ENCODE assay signal across 23 mouse cellular contexts in genomic region chr3:146196301-146196700, GRCm38 (mm10). TPM values are rescaled to one million over a fixed set of nuclear protein-coding genes. Genes with fewer than 3 reads are reported as not detected.
DNase-seq lines count a peak whose midpoint lies in the region; ATAC-seq and TF ChIP-seq lines count a peak whose summit lies in the region.
"Had no signal": no experiment of that assay in that cellular context is flagged by ENCODE, and none has a peak within 500 bp of the region (broad histone marks: within the 10 kb centered on the region; RNA-seq: fewer than 3 reads in every experiment).

No protein-coding gene starts in this region.

- no peak overlapping the region for H3K4me3 ChIP-seq in heart, embryonic 12.5 days
- H3K4me3 ChIP-seq in kidney, postnatal 0 days (replicated peaks; ENCODE audit: low read depth, low read length) = no peak overlapping the region
- no peak overlapping the region for H3K4me3 ChIP-seq in kidney, embryonic 14.5 days (ENCODE audit: low read length)
- H3K4me3 ChIP-seq in small intestine, adult 2 months (ENCODE audit: low read depth, low read length) = no peak overlapping the region
- H3K4me3 ChIP-seq: embryonic facial prominence, embryonic 10.5 days; forebrain, embryonic 13.5 days; megakaryocyte, embryonic 14.5 days; stomach, embryonic 15.5 days had no signal

- TF ChIP-seq POLR2A in small intestine, adult 2 months (IDR thresholded peaks at IDR 0.05; ENCODE audit: low read depth, low read length) = no peak

- no peaks in the 10 kb centered on the region for H3K36me3 ChIP-seq in heart, embryonic 12.5 days
- H3K36me3 ChIP-seq in kidney, postnatal 0 days (ENCODE audit: insufficient read depth, low read length) = no peaks in the 10 kb centered on the region
- H3K36me3 ChIP-seq in kidney, embryonic 14.5 days (ENCODE audit: control insufficient read depth, insufficient read depth, low read length) = no peaks in the 10 kb centered on the region
- H3K36me3 ChIP-seq in small intestine, adult 2 months (ENCODE audit: control insufficient read depth, insufficient read depth, low read length) = no peaks in the 10 kb centered on the region
- H3K36me3 ChIP-seq: embryonic facial prominence, embryonic 10.5 days; stomach, embryonic 15.5 days had no signal

- DNase-seq in heart, postnatal 14 days = no peak
- peak; percentile 11 for DNase-seq in kidney, postnatal 0 days (ENCODE audit: low spot score)
- peak; percentile 18 for DNase-seq in induced T-regulatory cell, adult 2 months (ENCODE audit: low read depth)
- no peak for DNase-seq in left cerebral cortex, adult 11 months (ENCODE audit: low spot score)
- DNase-seq: B cell, adult 2 months; cerebellum, adult 2 months; gastrocnemius, postnatal 14 days; kidney, postnatal 4 days; layer of hippocampus, adult 9-11 months; lung, adult 18-20 months; lung, postnatal 14 days; thymus, adult 18-20 months had no signal

- no peak for ATAC-seq in heart, embryonic 12.5 days (ENCODE audit: insufficient number of reproducible peaks, low FRiP score)
- ATAC-seq in kidney, postnatal 0 days (replicated peaks; ENCODE audit: low FRiP score, low read depth) = no peak
- no peak for ATAC-seq in kidney, embryonic 14.5 days (ENCODE audit: low FRiP score, low TSS enrichment)
- ATAC-seq: forebrain, embryonic 13.5 days had no signal

- intact Hi-C loops in heart, postnatal 14 days (cut with DNase I) = no loop called here

- no peak overlapping the region for H3K9ac ChIP-seq in heart, embryonic 12.5 days
- no peak overlapping the region for H3K9ac ChIP-seq in kidney, postnatal 0 days (ENCODE audit: low read depth, low read length)
- no peak overlapping the region for H3K9ac ChIP-seq in kidney, embryonic 14.5 days (ENCODE audit: low read depth, low read length)
- H3K9ac ChIP-seq: forebrain, embryonic 13.5 days; stomach, embryonic 15.5 days had no signal

- no peak overlapping the region for H3K4me2 ChIP-seq in heart, embryonic 12.5 days
- no peak overlapping the region for H3K4me2 ChIP-seq in kidney, postnatal 0 days (ENCODE audit: low read length)
- no peak overlapping the region for H3K4me2 ChIP-seq in kidney, embryonic 14.5 days (replicated peaks; ENCODE audit: low read depth, low read length)
- H3K4me2 ChIP-seq: forebrain, embryonic 13.5 days; liver, embryonic 11.5 days; stomach, embryonic 15.5 days had no signal

- H3K4me1 ChIP-seq in heart, embryonic 12.5 days (replicated peaks) = peaks cover 38% of the 10 kb centered on the region
- H3K4me1 ChIP-seq in kidney, postnatal 0 days (replicated peaks; ENCODE audit: insufficient read depth, low read length) = no peaks in the 10 kb centered on the region
- H3K4me1 ChIP-seq in kidney, embryonic 14.5 days (ENCODE audit: control insufficient read depth, insufficient read depth, low read length) = 0 out of 2 replicates have a peak, but pooled peaks cover 4% of the 10 kb centered on the region
- peaks cover 23% of the 10 kb centered on the region; the same call in 1 of the 2 replicates for H3K4me1 ChIP-seq in small intestine, adult 2 months (ENCODE audit: control insufficient read depth, insufficient read depth, insufficient read length, low read length)
- H3K4me1 ChIP-seq: forebrain, embryonic 13.5 days; stomach, embryonic 15.5 days had no signal

- H3K9me3 ChIP-seq in heart, embryonic 12.5 days (replicated peaks) = no peaks in the 10 kb centered on the region
- H3K9me3 ChIP-seq in kidney, postnatal 0 days (replicated peaks; ENCODE audit: low read length) = no peaks in the 10 kb centered on the region
- H3K9me3 ChIP-seq in kidney, embryonic 14.5 days (ENCODE audit: control insufficient read depth, low read length) = no peaks in the 10 kb centered on the region
- H3K9me3 ChIP-seq: embryonic facial prominence, embryonic 10.5 days; forebrain, embryonic 13.5 days; megakaryocyte, embryonic 14.5 days; stomach, embryonic 15.5 days had no signal

- peak overlapping the region; percentile 66; the same call in 1 of the 2 replicates for H3K27ac ChIP-seq in heart, embryonic 12.5 days (ENCODE audit: poor library complexity, severe bottlenecking)
- no peak overlapping the region for H3K27ac ChIP-seq in kidney, postnatal 0 days
- no peak overlapping the region for H3K27ac ChIP-seq in kidney, embryonic 14.5 days (ENCODE audit: low read depth, low read length)
- H3K27ac ChIP-seq in small intestine, adult 2 months (ENCODE audit: insufficient read depth, low read depth, low read length) = peak overlapping the region; percentile 54; the same call in 1 of the 2 replicates
- H3K27ac ChIP-seq: embryonic facial prominence, embryonic 10.5 days; forebrain, embryonic 13.5 days; stomach, embryonic 15.5 days had no signal

- H3K27me3 ChIP-seq in heart, embryonic 12.5 days (replicated peaks) = no peaks in the 10 kb centered on the region
- H3K27me3 ChIP-seq in kidney, postnatal 0 days (ENCODE audit: insufficient read depth, low read length) = no peaks in the 10 kb centered on the region
- H3K27me3 ChIP-seq in kidney, embryonic 14.5 days (ENCODE audit: control insufficient read depth, insufficient read depth, low read length) = no peaks in the 10 kb centered on the region
- no peaks in the 10 kb centered on the region for H3K27me3 ChIP-seq in small intestine, adult 2 months (ENCODE audit: control insufficient read depth, insufficient read depth, low read length)
- H3K27me3 ChIP-seq: forebrain, embryonic 13.5 days; stomach, embryonic 15.5 days had no signal

- WGBS in heart, embryonic 12.5 days = 63% methylated on average over 6 of the region's 6 CpGs
- WGBS in kidney, postnatal 0 days = 45% methylated on average over 6 of the region's 6 CpGs
- 41% methylated on average over 6 of the region's 6 CpGs for WGBS in kidney, embryonic 14.5 days
- WGBS in small intestine, adult 2 months = 36% methylated on average over 6 of the region's 6 CpGs

- no peak for TF ChIP-seq CTCF in kidney, postnatal 0 days (IDR thresholded peaks at IDR 0.05; ENCODE audit: low read depth)
- TF ChIP-seq CTCF in small intestine, adult 2 months (IDR thresholded peaks at IDR 0.05; ENCODE audit: extremely low read depth, insufficient read length, insufficient replicate concordance, low read depth, low read length) = no peak

RNA-seq across cellular contexts. Expression of gene Lpar3, which starts 24.5 kb away (rescaled TPM):
- polyA plus RNA-seq in heart, embryonic 12.5 days (2016; fragmentation: Nextera tagmentation; extraction: Ambion mirVana) = 65.0 and 65.8 TPM in 2 replicates
- total RNA-seq in heart, postnatal 14 days (2021) = 1 to 10 TPM; 1.0 to 1.1 TPM
- 2.6 and 3.7 TPM in 2 replicates for polyA plus RNA-seq in kidney, postnatal 0 days (2015; fragmentation: Nextera tagmentation; extraction: Ambion mirVana)
- 0.27 and 0.83 TPM in 2 replicates for polyA plus RNA-seq in kidney, embryonic 14.5 days (2014; fragmentation: Nextera tagmentation; extraction: Ambion mirVana)
- 2.6 and 12.8 TPM in 2 replicates for polyA plus RNA-seq in small intestine, adult 2 months (2012; rRNA removed)
- total RNA-seq: adrenal gland, adult 18-20 months; common myeloid progenitor, adult 5-6 weeks had no signal

RNA-seq across cellular contexts. Expression of gene Mcoln2, which starts 46.7 kb away (rescaled TPM):
- 0.19 and 0.57 TPM in 2 replicates for polyA plus RNA-seq in heart, embryonic 12.5 days (2016; fragmentation: Nextera tagmentation; extraction: Ambion mirVana)
- total RNA-seq in heart, postnatal 14 days (2021) = under 1 TPM; 0.12 to 0.29 TPM
- polyA plus RNA-seq in kidney, postnatal 0 days (2015; fragmentation: Nextera tagmentation; extraction: Ambion mirVana) = 1.4 and 1.5 TPM in 2 replicates
- polyA plus RNA-seq in kidney, embryonic 14.5 days (2014; fragmentation: Nextera tagmentation; extraction: Ambion mirVana) = 0.74 and 1.1 TPM in 2 replicates
- 2.6 and 5.1 TPM in 2 replicates for polyA plus RNA-seq in small intestine, adult 2 months (2012; rRNA removed)
- polyA plus RNA-seq: neural tube, embryonic 14.5 days had no signal

Comparison
In these comparisons a context has a peak if more than half of its experiments do, and no peak if none do; other contexts are left out.
1. H3K27ac ChIP-seq: peak in heart, embryonic 12.5 days (single experiment) and small intestine, adult 2 months (single experiment); none in kidney, postnatal 0 days (single experiment) and kidney, embryonic 14.5 days (single experiment).
2. DNase-seq: peak in kidney, postnatal 0 days (single experiment) and induced T-regulatory cell, adult 2 months (single experiment); none in heart, postnatal 14 days (0 of 2) and left cerebral cortex, adult 11 months (single experiment).